In the genomic region with DNA sequence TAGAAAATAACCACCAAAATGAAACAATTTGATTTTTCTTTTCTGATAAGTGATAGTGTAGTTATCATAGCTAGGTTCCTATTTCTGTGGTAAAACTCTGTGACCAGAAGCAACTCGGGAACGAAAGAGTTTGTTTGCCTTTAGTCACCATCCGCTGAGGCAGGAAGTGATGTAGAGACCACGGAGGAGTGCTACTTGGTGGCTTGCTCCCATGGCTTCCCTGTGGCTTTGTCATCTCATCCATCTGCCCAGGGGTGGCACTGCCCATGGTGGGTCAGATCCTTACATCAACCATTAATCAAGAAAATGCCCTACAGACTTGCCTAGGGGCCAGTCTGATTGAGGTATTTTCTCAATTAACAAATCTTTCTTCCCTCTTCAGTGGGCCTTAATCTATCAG, we compare ENCODE assay signal across 18 mouse cellular contexts.
"Had no signal": no experiment of that assay in that cellular context is flagged by ENCODE, and none has a peak within 500 bp of the region (broad histone marks: within the 10 kb centered on the region; RNA-seq: fewer than 3 reads in every experiment).

No protein-coding gene starts in this region.

- H3K9ac ChIP-seq: liver, embryonic 15.5 days; liver, postnatal 0 days; lung, embryonic 14.5 days; midbrain, embryonic 12.5 days; neural tube, embryonic 13.5 days; neural tube, embryonic 15.5 days had no signal

- H3K4me3 ChIP-seq: liver, embryonic 15.5 days; midbrain, embryonic 10.5 days; midbrain, embryonic 12.5 days; myocyte; neural tube, embryonic 13.5 days; neural tube, embryonic 15.5 days had no signal

- DNase-seq: liver, postnatal 0 days; lung, embryonic 14.5 days; lung, postnatal 10 days; midbrain, embryonic 14.5 days; right cerebral cortex, adult 18-20 months; right cerebral cortex, postnatal 25 days; right cerebral cortex, postnatal 4 days; spleen, adult 18-20 months; thymus, adult 18-20 months; thymus, postnatal 14 days; thymus, postnatal 36 days had no signal

- H3K27me3 ChIP-seq: liver, embryonic 15.5 days; midbrain, embryonic 12.5 days; neural tube, embryonic 13.5 days; neural tube, embryonic 15.5 days had no signal

- ATAC-seq: liver, postnatal 0 days; midbrain, embryonic 16.5 days had no signal

- H3K9me3 ChIP-seq: liver, embryonic 15.5 days; neural tube, embryonic 13.5 days; neural tube, embryonic 15.5 days had no signal

- H3K4me1 ChIP-seq: liver, embryonic 15.5 days; midbrain, embryonic 10.5 days; midbrain, embryonic 12.5 days; neural tube, embryonic 13.5 days; neural tube, embryonic 15.5 days had no signal

- H3K27ac ChIP-seq: liver, embryonic 15.5 days; midbrain, embryonic 10.5 days; midbrain, embryonic 12.5 days; neural tube, embryonic 13.5 days; neural tube, embryonic 15.5 days had no signal

- H3K36me3 ChIP-seq: liver, embryonic 15.5 days; midbrain, embryonic 10.5 days; midbrain, embryonic 12.5 days; neural tube, embryonic 13.5 days; neural tube, embryonic 15.5 days had no signal

- H3K4me2 ChIP-seq: liver, embryonic 15.5 days; lung, embryonic 14.5 days; midbrain, embryonic 12.5 days; neural tube, embryonic 13.5 days; neural tube, embryonic 15.5 days had no signal
